Mouse (Mus musculus) CH12.LX (cell line): ENCODE data around the gene Best1. TPM values are rescaled to one million over a fixed set of nuclear protein-coding genes. Genes with fewer than 3 reads are reported as not detected.

Experiments
- DNase-seq: peaks from one replicate; pipeline ENCODE4 v3.0.0-alpha.2; 2013; ENCODE audit errors: extremely low read depth
- H3K27ac ChIP-seq: 2 replicates; pipeline ENCODE4 v1.5.1; 2012; ENCODE audit warnings: low read depth, mild to moderate bottlenecking, control low read depth, moderate library complexity; ENCODE audit not compliant: insufficient read depth
- H3K27me3 ChIP-seq: replicated peaks from 2 replicates; pipeline ENCODE3; 2012; ENCODE audit warnings: inconsistent platforms
- H3K36me3 ChIP-seq, 2 experiments: replicated peaks in 1 of 2; 2 replicates each; pipeline versions ENCODE3 to v1.6.1; 2012; ENCODE audit warnings: inconsistent platforms in 1 of 2, low read length in 1 of 2, mild to moderate bottlenecking in 1 of 2, mixed read lengths in 1 of 2, moderate library complexity in 1 of 2; ENCODE audit not compliant: control insufficient read depth in 1 of 2, insufficient read depth in 1 of 2
- H3K4me1 ChIP-seq, 2 experiments: 2 replicates each; pipeline ENCODE4 v1.6.1; 2012; ENCODE audit warnings: inconsistent platforms in 1 of 2, moderate library complexity in 1 of 2; ENCODE audit not compliant: insufficient read depth in 2 of 2, control insufficient read depth in 1 of 2
- H3K4me2 ChIP-seq: 2 replicates; pipeline ENCODE4 v1.6.1; 2012; ENCODE audit warnings: low read depth, mild to moderate bottlenecking, control low read depth; ENCODE audit not compliant: poor library complexity, insufficient read depth, severe bottlenecking
- H3K4me3 ChIP-seq, 3 experiments: fragments of 150-350 bp in 1 of 3; sonication (generic) in 1 of 3; replicated peaks in 1 of 3; 2 replicates each; pipeline versions ENCODE3 to v1.5.1; 2011 to 2012; ENCODE audit warnings: low read depth in 2 of 3, low read length in 2 of 3, mild to moderate bottlenecking in 2 of 3, moderate library complexity in 2 of 3, control low read depth in 1 of 3, improper control_type of control experiment in 1 of 3, inconsistent platforms in 1 of 3, mixed read lengths in 1 of 3; ENCODE audit not compliant: poor library complexity in 1 of 3
- H3K79me2 ChIP-seq: replicated peaks from 2 replicates; pipeline ENCODE4 v1.6.1; 2012; ENCODE audit warnings: mild to moderate bottlenecking, moderate library complexity; ENCODE audit not compliant: control insufficient read depth, poor library complexity, insufficient read depth, severe bottlenecking; ENCODE audit errors: extremely low read depth
- H3K9ac ChIP-seq: 2 replicates; pipeline ENCODE4 v1.6.1; 2012; ENCODE audit warnings: low read depth, mild to moderate bottlenecking, control low read depth, moderate library complexity; ENCODE audit not compliant: insufficient read depth
- H3K9me3 ChIP-seq: replicated peaks from 2 replicates; pipeline ENCODE3; 2012; ENCODE audit warnings: low read length, inconsistent platforms, mixed read lengths
- BHLHE40 ChIP-seq: IDR thresholded peaks from 2 replicates; pipeline ENCODE4 v1.6.1; 2011; ENCODE audit warnings: mild to moderate bottlenecking, low read depth, low read length, improper control_type of control experiment
- E2F4 ChIP-seq: IDR thresholded peaks from 2 replicates; pipeline ENCODE4 v1.6.1; 2011; ENCODE audit warnings: low read depth, low read length, improper control_type of control experiment; ENCODE audit not compliant: insufficient replicate concordance
- ELF1 ChIP-seq: IDR thresholded peaks from 2 replicates; pipeline ENCODE4 v1.6.1; 2014; ENCODE audit warnings: low read depth, mild to moderate bottlenecking, inconsistent platforms, low read length, improper control_type of control experiment
- GABPA ChIP-seq: IDR thresholded peaks from 2 replicates; pipeline ENCODE4 v1.6.1; 2012; ENCODE audit warnings: low read depth, low read length, improper control_type of control experiment, inconsistent platforms; ENCODE audit not compliant: insufficient replicate concordance
- IRF4 ChIP-seq: IDR thresholded peaks from 2 replicates; pipeline ENCODE4 v1.6.1; 2014; ENCODE audit warnings: low read depth, mild to moderate bottlenecking, inconsistent platforms, low read length, improper control_type of control experiment
- JUND ChIP-seq: conservative IDR thresholded peaks from 2 replicates; pipeline ENCODE4 v1.6.1; 2011; ENCODE audit warnings: low read depth, low read length, improper control_type of control experiment
- KAT2A ChIP-seq: IDR thresholded peaks from 2 replicates; pipeline ENCODE4 v1.6.1; 2012; ENCODE audit warnings: low read length, improper control_type of control experiment, inconsistent platforms; ENCODE audit not compliant: insufficient replicate concordance
- MAFK ChIP-seq: IDR thresholded peaks from 2 replicates; pipeline ENCODE4 v1.6.1; 2011; ENCODE audit warnings: low read length, improper control_type of control experiment; ENCODE audit not compliant: insufficient replicate concordance
- MAX ChIP-seq: IDR thresholded peaks from 2 replicates; pipeline ENCODE4 v1.6.1; 2011; ENCODE audit warnings: low read length, improper control_type of control experiment
- MEF2A ChIP-seq: IDR thresholded peaks from 2 replicates; pipeline ENCODE4 v1.6.1; 2014; ENCODE audit warnings: low read depth, mild to moderate bottlenecking, inconsistent platforms, low read length, improper control_type of control experiment, borderline replicate concordance
- MXI1 ChIP-seq: IDR thresholded peaks from 2 replicates; pipeline ENCODE4 v1.6.1; 2011; ENCODE audit warnings: mild to moderate bottlenecking, low read depth, low read length, improper control_type of control experiment
- PAX5 ChIP-seq: IDR thresholded peaks from 2 replicates; pipeline ENCODE4 v1.6.1; 2012; ENCODE audit warnings: low read length, inconsistent platforms, mixed read lengths
- POLR2AphosphoS2 ChIP-seq: IDR thresholded peaks from 2 replicates; pipeline ENCODE4 v1.6.1; 2011; ENCODE audit warnings: low read depth, low read length, improper control_type of control experiment
- SIN3A ChIP-seq: IDR thresholded peaks from 2 replicates; pipeline ENCODE4 v1.6.1; 2012; ENCODE audit warnings: low read length, improper control_type of control experiment, inconsistent platforms
- SMC3 ChIP-seq: IDR thresholded peaks from 2 replicates; pipeline ENCODE4 v1.6.1; 2011; ENCODE audit warnings: low read depth, low read length, improper control_type of control experiment
- TBP ChIP-seq: conservative IDR thresholded peaks from 2 replicates; pipeline ENCODE4 v1.6.1; 2011; ENCODE audit warnings: low read depth, low read length, improper control_type of control experiment
- UBTF ChIP-seq: IDR thresholded peaks from 2 replicates; pipeline ENCODE4 v1.6.1; 2012; ENCODE audit warnings: low read depth, mild to moderate bottlenecking, inconsistent platforms, low read length, improper control_type of control experiment, moderate library complexity
- ZC3H11A ChIP-seq: IDR thresholded peaks from 2 replicates; pipeline ENCODE4 v1.6.1; 2012; ENCODE audit warnings: low read depth, mild to moderate bottlenecking, inconsistent platforms, low read length, improper control_type of control experiment
- ZMIZ1 ChIP-seq: IDR thresholded peaks from 2 replicates; pipeline ENCODE4 v1.6.1; 2012; ENCODE audit warnings: low read depth, mild to moderate bottlenecking, inconsistent platforms, low read length, improper control_type of control experiment
- ZNF384 ChIP-seq: IDR thresholded peaks from 2 replicates; pipeline ENCODE4 v1.6.1; 2012; ENCODE audit warnings: low read depth, low read length, improper control_type of control experiment, inconsistent platforms
- dilution Hi-C: fragments of 300-500 bp; cut with MboI; formaldehyde crosslinking; loops from 2 replicates; pipeline ENCODE4 v1.14.3; 2020; ENCODE audit warnings: low sequenced_read_pairs; ENCODE audit not compliant: extremely low pct_unique_long_range_greater_than_20kb, extremely low pct_ligation_motif_present
- in situ Hi-C: fragments of 300-500 bp; cut with MboI; formaldehyde crosslinking; loops from 3 replicates; pipeline ENCODE4 v1.14.3; 2019; ENCODE audit warnings: low sequenced_read_pairs, low pct_ligation_motif_present, low pct_unique_long_range_greater_than_20kb, mixed read lengths
- polyA plus RNA-seq: library from polyadenylated mRNA; unstranded; fragments of >175 nt; gene quantifications from 2 replicates; pipeline ENCODE4 v1.2.1, GENCODE M21; 2012; ENCODE audit warnings: low read depth; ENCODE audit not compliant: insufficient read length
- total RNA-seq, 2 experiments: library from RNA; depleted of rRNA; stranded (reverse); fragments of 300-350 nt in 1 of 2; fragments of >200 nt in 1 of 2; gene quantifications; 2 replicates each; pipeline ENCODE4 v1.2.3; 2012 to 2014

Gene Best1
- total and polyA plus RNA-seq, 3 experiments, result 0.13 TPM; not detected in 2

GRCm38 (mm10) chr19:10046346-10046745, 44.9 kb upstream of the Best1 start:
- no peak overlapping the region for H3K4me3 ChIP-seq
- no peak for TF ChIP-seq MAX
- TF ChIP-seq IRF4, result no peak
- TF ChIP-seq E2F4, result no peak
- TF ChIP-seq KAT2A, result no peak
- no peak for TF ChIP-seq MXI1
- TF ChIP-seq GABPA, result no peak
- TF ChIP-seq POLR2AphosphoS2, result no peak
- no peak for TF ChIP-seq MEF2A
- TF ChIP-seq PAX5, result no peak
- no peak for TF ChIP-seq MAFK
- no peak for TF ChIP-seq BHLHE40
- TF ChIP-seq ELF1, result no peak
- no peak overlapping the region for H3K4me2 ChIP-seq
- no peak for DNase-seq
- H3K27me3 ChIP-seq, result no peaks in the 10 kb centered on the region
- H3K36me3 ChIP-seq, result no peaks in the 10 kb centered on the region
- no peak overlapping the region for H3K9ac ChIP-seq
- no peaks in the 10 kb centered on the region for H3K9me3 ChIP-seq
- dilution Hi-C loops, result no loop called here
- peaks cover 5 to 15% of the 10 kb centered on the region in 2 experiments; a peak in 3 of 4 replicates for H3K4me1 ChIP-seq
- in situ Hi-C loops, result no loop called here
- H3K79me2 ChIP-seq, result no peaks in the 10 kb centered on the region
- H3K27ac ChIP-seq, result no peak overlapping the region

GRCm38 (mm10) chr19:10045707-10046106, 44.3 kb upstream of the Best1 start:
- H3K4me1 ChIP-seq, result peaks cover 5 to 15% of the 10 kb centered on the region in 2 experiments; a peak in 3 of 4 replicates
- in situ Hi-C loops, result no loop called here
- no peaks in the 10 kb centered on the region for H3K79me2 ChIP-seq
- peaks cover 4% of the 10 kb centered on the region for H3K9me3 ChIP-seq
- no peak overlapping the region for H3K27ac ChIP-seq
- no peak overlapping the region for H3K4me2 ChIP-seq
- dilution Hi-C loops, result no loop called here
- peaks cover 1% of the 10 kb centered on the region for H3K27me3 ChIP-seq
- H3K4me3 ChIP-seq, result no peak overlapping the region
- H3K36me3 ChIP-seq, result no peaks in the 10 kb centered on the region
- H3K9ac ChIP-seq, result no peak overlapping the region
- DNase-seq, result no peak
- no peak for TF ChIP-seq ZNF384
- TF ChIP-seq KAT2A, result no peak
- no peak for TF ChIP-seq UBTF
- TF ChIP-seq MXI1, result no peak
- no peak for TF ChIP-seq ZMIZ1
- TF ChIP-seq SMC3, result no peak
- no peak for TF ChIP-seq SIN3A
- TF ChIP-seq TBP, result no peak
- no peak for TF ChIP-seq BHLHE40
- no peak for TF ChIP-seq JUND
- no peak for TF ChIP-seq ZC3H11A
